Mouse (Mus musculus) cerebellum, adult 2 months (tissue): ENCODE measurements at regions not wholly inside any gene's neighbourhood (a gene's known extent, or its start where the extent isn't known, plus 50 kb on each side); places are given as distances from the start of the nearest gene placed in this dataset.

ENCODE experiments used
- CTCF ChIP-seq: fragments of 200-500 bp; IDR thresholded peaks from 2 replicates; pipeline ENCODE4 v1.5.1; 2011; ENCODE audit warnings: low read depth, mild to moderate bottlenecking, control low read depth, low read length, moderate library complexity, borderline replicate concordance; ENCODE audit not compliant: insufficient read depth
- POLR2A ChIP-seq: fragments of 200-500 bp; IDR thresholded peaks from 2 replicates; pipeline ENCODE4 v1.6.1; 2011; ENCODE audit warnings: low read length, control low read depth, borderline replicate concordance; ENCODE audit not compliant: insufficient read depth

- TF ChIP-seq CTCF, result no peak
- TF ChIP-seq POLR2A, result no peak
Observed at GRCm38 (mm10) chr9:41817740-41818461, 306.2 kb downstream of the Sorl1 start.
